Mouse (Mus musculus) heart, postnatal 14 days (tissue): ENCODE results near the gene Mettl8. TPM values are rescaled to one million over a fixed set of nuclear protein-coding genes. Genes with fewer than 3 reads are reported as not detected.

Source experiments
- DNase-seq, 2 experiments: peaks; one replicate each; pipeline ENCODE4 v3.0.0; 2021 to 2022
- intact Hi-C: fragments of 180-260 bp; cut with DNase I; formaldehyde crosslinking; loops from one replicate; pipeline ENCODE4 v1.15.1; 2025
- total RNA-seq, 2 experiments: library from RNA; stranded (reverse); gene quantifications; 2 replicates each; pipeline ENCODE4 v1.2.3; 2021

Gene Mettl8
- total RNA-seq, 2 experiments from 2014 or later = 5.6 to 5.9 TPM

DNA sequence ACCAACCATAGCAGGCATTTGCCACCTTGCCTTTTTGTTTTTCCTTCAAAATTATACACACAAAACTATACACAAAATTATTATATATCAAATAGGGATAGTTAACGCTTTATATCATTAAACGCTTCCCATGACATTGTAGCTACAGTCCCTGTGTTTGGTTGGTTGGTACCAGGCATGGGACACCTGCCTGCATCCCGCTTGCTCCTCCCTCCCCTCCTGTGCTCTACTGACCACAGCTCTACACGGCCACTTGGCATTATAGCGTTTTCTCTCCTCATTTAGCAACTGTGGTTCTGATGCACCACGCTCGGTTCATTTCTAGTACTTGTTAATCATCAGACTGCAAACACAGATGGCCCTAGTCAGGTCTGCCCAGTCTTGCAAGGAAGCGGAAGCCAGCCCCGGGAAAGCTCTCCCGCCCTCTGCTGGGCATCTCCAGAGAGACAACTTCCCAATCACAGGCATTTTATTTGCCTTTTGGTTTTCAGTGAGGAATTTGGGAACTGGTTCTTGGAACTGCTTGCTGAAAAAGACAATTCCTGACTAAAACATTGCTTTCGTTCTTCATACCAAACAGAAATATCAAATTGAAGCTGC lies 15.8 kb downstream of the Mettl8 start:
- intact Hi-C loops = loop anchor here (1.0 to 2.0 kb wide), 3 partner anchors 215 to 332 kb away; partner anchors contain the start of gene Tlk1
- DNase-seq = peak; percentile 81 to 88

GRCm38 (mm10) chr2:71037447-71037846 lies 17.9 kb downstream of the Mettl8 start:
- no peak for DNase-seq
- intact Hi-C loops = no loop called here

- peak; percentile 29 to 49 for DNase-seq
- intact Hi-C loops = loop anchor here (5.0 kb wide), 1 partner anchor 42 kb away; no protein-coding TSS in a partner anchor
Observed at GRCm38 (mm10) chr2:71033987-71034386, 21.4 kb downstream of the Mettl8 start.

DNA sequence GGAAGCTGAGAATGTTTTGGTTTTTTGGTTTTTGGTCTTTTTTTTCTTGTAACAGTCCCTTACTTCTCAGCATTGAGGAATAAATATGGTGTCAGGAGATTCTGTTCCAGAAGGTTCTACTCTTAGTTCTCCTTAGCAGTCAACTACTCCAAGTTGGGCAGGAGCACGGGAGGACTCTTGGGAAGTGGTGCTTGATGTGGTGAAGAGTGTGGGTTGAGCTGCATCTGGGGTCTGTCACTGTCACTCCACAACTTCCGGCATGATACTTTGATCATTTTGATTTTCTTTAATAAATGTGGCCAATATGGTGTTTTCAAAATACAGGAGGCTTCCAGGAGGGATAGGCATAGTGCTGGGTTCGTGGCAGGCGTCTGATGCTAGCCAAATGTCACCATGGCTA lies 22.4 kb downstream of the Mettl8 start:
- no peak for DNase-seq
- intact Hi-C loops = loop anchor here (5.0 kb wide), 1 partner anchor 41 kb away; no protein-coding TSS in a partner anchor

DNA sequence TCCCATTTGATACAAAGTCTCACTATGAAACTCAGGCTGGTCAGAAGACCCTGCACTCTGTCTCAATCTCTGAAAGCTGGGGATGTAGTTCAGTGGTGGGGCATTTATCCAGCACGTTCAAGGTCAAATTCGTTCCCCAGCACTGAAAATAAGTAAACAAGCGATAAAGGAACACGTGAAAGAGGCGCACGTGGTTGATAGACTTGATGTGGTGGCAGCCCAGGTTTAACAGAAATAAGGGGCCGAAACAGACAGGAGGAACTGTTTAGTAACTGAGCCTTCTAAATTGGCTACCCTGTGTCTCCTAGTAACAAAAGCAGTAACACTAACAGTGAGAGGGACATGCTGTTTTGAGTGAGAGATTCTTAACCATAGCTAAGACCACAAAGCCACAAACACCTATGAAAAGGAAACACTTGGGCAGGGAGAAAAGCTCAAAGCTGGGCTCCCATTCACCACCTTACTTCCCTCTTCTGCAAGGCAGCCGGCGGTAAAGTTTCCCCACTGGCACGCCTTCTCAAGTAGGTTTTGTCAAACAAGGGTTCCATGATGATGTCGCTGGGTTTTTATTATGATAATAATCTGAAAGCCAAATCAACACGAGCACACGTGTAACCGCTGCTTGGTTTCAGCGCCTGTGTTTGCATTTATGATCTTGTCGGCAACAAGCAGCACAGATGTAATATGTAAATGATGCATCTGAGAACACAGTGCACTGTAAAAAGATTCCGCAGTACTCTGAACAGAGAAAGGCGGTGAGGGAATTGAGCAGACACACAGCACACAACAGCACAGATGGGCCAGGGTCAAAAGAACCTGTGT lies 23.2 kb downstream of the Mettl8 start:
- no peak for DNase-seq
- intact Hi-C loops = loop anchor here (5.0 kb wide), 1 partner anchor 40 kb away; no protein-coding TSS in a partner anchor

DNA sequence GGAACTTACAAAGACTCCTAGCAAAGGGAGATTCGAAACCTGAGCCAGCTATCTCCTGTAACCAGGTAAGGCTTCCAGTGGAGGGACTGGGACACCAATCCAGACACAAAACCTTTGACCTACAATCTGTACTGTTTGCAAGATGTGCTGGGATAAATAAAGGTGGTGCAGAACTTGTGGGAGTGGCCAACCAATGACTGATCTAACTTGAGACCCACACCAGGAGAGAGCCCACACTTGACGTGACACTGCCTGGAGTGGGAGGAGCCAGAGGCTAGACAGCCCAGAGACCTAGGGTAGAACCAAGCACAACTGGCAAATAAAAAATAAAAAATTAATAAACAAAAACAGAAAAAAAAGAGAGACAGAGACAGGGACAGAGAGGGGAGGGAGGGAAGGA lies 24.7 kb downstream of the Mettl8 start:
- intact Hi-C loops = loop anchor here (5.0 kb wide), 1 partner anchor 38 kb away; no protein-coding TSS in a partner anchor
- DNase-seq = no peak

DNA sequence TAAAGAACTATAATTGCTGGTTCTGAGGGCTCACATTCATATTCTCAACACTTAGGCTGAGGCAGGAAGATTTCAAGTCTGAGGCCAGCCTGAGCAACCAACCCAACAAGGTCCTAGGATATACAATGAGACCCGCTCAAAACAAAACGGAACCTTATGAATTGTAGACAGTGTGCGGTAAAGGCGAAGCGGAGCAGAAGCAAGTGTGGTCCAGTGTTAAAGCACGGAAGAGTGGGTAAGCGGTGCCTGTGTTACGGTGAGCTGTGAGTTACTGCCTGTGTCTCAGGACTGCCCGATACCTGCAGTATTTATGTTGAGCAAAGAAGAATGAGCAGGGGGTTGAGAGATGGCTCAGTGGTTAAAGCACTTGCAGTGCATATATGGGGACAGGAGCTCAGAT lies 27.8 kb downstream of the Mettl8 start:
- intact Hi-C loops = no loop called here
- DNase-seq = no peak

DNA sequence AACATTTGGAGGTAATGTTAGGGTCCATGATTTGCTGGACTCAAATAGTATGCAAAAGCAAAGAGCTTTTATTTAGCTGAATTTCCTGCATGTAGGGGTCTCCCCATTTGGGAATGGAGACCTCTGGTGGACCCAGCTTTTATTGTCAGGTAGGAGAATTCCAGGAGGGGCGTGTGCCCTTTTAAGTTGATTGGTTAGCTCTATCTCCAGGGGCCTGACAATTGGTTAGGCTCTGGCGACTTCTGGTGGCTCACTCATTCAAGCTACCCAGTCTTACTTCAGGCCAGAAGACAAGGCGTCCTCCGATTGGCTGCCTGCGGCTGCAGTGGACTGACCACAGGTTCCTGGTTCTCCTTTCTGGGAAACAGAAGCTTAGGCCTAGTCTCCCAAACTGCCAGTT lies 28.6 kb downstream of the Mettl8 start:
- DNase-seq = no peak
- intact Hi-C loops = no loop called here

DNA sequence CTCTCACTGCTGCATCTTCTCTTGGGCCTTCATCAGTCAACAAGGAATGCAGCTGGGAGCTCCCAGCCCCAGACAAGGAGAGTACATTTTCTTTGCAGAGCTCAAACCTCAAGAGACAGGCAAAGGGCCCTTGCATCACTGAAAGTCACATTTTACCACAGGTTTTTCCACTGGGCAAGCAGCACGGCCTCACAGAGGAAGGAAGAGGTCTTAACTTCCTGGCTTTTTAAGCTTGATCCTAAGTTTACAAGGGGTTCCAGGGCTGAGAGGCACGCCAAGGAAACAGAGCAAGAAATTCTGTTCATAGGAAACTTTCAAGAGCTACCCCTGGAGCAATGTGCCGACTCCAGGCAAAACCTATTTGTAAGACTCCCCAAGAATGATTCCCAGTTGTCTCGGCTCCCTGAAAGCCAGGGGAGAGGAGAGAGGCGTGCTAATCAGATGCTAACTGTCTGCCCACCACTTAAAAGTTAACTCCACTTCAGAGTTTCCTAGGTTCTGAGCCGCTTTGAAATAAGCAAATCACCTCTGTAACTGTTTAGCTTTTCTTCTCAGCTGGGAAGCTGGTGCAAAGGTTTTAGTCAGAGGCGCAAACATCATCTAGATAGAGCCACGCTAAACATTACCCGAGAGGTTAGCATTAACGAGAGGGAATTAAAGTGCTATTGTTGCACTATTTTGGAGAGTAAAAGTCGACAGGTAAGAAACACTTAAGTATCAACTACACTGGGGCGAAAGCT lies 29.6 kb downstream of the Mettl8 start:
- intact Hi-C loops = no loop called here
- no peak for DNase-seq

- intact Hi-C loops = no loop called here
- no peak for DNase-seq
Observed at GRCm38 (mm10) chr2:71023986-71024385, 31.4 kb downstream of the Mettl8 start.

DNA sequence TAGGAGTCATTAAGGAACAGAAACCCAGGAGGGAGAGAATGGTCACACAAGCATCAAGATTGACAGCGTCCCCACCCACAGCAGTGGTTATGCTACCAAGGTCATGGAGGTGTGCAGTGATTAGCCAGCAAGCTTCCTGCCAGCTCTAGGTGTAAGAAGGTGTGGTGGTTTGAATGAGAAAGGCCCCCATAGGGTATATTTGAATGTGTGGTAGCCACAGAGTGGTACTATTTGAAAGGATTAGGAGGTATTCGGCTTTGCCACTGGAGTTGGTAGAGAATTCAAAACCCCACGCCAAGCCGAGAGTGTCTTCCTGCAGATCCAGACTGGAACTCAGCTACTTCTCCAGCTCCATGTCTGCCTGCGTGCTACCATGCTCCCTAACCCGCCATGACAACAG lies 32.4 kb downstream of the Mettl8 start:
- no peak for DNase-seq
- intact Hi-C loops = no loop called here

DNA sequence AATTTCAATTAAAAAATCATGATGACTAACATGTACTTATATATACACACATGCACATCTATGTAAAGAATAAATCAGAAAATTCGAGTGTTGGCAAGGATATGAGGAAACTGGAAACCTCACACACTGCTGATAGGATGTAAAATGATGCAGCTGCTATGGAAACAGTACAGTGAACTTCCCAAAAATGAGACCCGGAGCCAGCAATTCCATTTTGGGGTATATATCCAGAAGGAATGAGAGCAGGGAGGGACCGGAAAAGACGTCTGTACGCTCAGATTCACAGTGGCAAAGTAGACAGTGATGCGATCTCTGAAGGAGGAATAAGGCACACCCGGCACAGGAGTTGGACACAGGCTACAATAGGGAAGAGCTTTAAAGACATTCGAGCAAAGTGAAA lies 34.7 kb downstream of the Mettl8 start:
- intact Hi-C loops = no loop called here
- DNase-seq = no peak

DNA sequence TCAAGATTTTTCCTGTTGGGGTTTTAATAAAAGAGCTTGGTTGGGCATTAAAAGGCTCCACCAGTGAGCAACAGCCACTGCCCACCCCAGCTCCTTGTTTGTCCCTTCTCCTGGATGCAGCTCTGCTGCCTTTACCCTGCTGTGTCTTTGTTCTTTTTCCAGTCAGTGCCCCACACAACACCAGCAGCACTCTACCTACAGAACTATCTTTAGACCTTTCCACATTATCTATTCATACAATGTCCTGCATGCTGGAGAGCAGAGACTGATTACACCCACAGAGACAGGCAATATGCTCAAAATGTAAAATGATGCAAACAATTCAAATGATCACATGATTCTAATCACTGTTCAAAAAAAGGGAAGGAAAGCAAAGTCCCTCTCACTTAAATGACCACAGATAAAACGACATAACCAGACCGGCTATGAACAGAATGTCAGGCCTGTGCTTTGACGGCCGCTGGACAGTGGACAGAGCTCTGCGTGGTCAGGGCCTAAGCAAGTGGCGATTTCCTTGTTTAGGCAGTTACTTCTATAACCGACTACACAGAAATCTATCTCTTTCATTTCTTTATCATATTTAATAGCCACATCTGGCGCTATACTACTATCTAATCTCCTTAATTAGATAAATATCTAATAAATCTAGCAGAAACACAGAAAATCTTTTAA lies 35.5 kb downstream of the Mettl8 start:
- DNase-seq = no peak
- intact Hi-C loops = no loop called here

DNA sequence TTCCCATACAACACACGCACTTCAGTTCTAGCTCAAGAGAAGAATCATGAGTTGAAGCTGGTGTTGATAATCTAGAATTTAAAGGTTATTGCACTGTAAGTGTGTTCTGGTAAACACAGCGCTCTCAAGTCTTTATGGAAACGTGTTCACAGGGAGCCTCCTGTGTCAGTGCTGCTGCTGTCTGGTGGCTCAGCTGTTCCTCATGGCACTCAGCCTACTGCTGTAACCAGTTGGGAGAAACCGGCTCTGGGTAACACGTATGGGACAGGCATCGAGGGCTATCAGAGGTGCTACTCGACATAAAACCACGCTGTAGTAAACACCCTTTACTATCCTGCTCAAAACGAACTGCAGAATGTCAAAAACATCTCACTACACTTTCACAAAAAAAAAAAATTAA lies 36.1 kb downstream of the Mettl8 start:
- intact Hi-C loops = no loop called here
- no peak for DNase-seq

DNA sequence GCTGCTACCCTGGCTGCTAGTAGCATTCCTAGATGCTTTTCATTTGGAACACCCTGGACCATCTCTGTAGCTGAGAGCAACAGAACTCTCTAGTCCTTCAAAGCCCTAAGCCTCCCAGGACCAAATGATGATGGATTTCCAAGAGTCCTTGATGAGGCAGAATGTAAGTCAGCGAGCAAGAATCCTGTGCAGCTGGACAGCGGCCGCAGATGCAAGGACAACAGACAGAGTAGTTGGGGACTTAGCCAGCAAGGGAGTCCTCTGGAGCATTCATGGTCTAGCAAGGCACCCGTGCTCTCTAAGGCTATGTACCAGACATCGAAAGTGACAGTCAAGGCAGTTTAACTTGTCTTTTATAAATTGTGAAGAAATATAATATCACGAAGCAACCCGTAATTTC lies 41.9 kb downstream of the Mettl8 start:
- no peak for DNase-seq
- intact Hi-C loops = no loop called here

DNA sequence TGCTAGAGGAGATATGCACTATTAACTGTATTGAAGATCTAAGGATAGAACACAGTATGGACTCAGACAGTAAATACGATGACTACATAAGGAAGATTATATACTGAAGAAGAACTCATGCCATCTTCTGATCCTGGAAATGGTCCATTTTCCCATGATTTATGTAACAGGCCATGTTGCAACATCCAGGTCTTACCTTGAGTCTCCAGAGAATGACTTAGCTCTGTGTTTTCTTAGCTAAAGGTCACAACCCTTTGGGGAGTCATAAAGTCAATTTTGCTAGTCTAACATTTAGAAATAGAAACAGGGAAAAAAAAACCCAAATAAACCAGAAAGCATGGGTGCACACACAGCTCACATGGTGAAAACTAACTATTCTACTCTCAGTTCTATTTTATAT lies 43.6 kb downstream of the Mettl8 start:
- DNase-seq = no peak
- intact Hi-C loops = no loop called here

GRCm38 (mm10) chr2:71004354-71004753 lies 51.0 kb downstream of the Mettl8 start:
- peak in 1 of 2 experiments; percentile 11 for DNase-seq
- intact Hi-C loops = no loop called here

GRCm38 (mm10) chr2:71002509-71002908 lies 52.9 kb downstream of the Mettl8 start:
- DNase-seq = no peak
- intact Hi-C loops = no loop called here

- intact Hi-C loops = no loop called here
- no peak for DNase-seq
Observed at GRCm38 (mm10) chr2:70998771-70999170, 56.6 kb downstream of the Mettl8 start.

GRCm38 (mm10) chr2:70996438-70996837 lies 58.9 kb downstream of the Mettl8 start:
- intact Hi-C loops = no loop called here
- no peak for DNase-seq

DNA sequence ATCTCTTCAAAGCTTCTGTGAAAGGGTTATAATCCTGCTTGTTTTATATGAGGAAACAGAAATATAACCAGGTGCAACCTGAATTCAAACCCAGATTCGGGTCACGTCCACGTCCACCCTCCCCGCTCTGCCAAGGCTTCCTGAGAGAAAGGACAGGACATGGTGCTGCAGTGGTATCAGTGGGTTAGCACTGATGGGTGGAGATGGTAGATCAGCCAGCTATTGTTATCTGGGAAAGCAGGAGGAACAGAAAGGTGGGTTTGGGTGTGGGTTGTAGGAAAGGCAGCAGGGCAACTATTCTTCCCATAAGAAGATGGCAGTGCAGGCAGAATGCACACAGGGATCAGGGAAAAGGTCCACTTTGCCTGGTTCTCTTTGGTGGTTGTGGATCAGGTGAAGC lies 59.5 kb downstream of the Mettl8 start:
- no peak for DNase-seq
- intact Hi-C loops = no loop called here
